Comparison of ENCODE assay signal across 19 mouse cellular contexts in genomic region chr16:25970720-25971119, GRCm38 (mm10).
A peak's percentile ranks its signal among the peaks of the same experiment; 100 is the strongest.
DNase-seq lines count a peak whose midpoint lies in the region; ATAC-seq and TF ChIP-seq lines count a peak whose summit lies in the region.
"Had no signal": no experiment of that assay in that cellular context is flagged by ENCODE, and none has a peak within 500 bp of the region (broad histone marks: within the 10 kb centered on the region; RNA-seq: fewer than 3 reads in every experiment).

No protein-coding gene starts in this region.

- peak; percentile 44 for DNase-seq in CH12.LX (ENCODE audit: extremely low read depth)
- no peak for DNase-seq in Patski (ENCODE audit: low read depth, low spot score)
- peak; percentile 1 for DNase-seq in induced T-regulatory cell, adult 2 months (ENCODE audit: low read depth)
- DNase-seq in adrenal gland, postnatal 14 days: no peak
- DNase-seq in layer of hippocampus, postnatal 36 days: no peak
- DNase-seq: adrenal gland, adult 2 months; adrenal gland, adult 8-10 months; adrenal gland, postnatal 10 days; adrenal gland, postnatal 25 days; adrenal gland, postnatal 36 days; B cell, adult 2 months; cerebellum, adult 11 months; cerebellum, adult 11-12 months; cerebellum, adult 18-20 months; cerebellum, adult 2 months; cerebellum, adult 8-10 months; cerebellum, adult 9-10 months had no signal

- H3K36me3 ChIP-seq in CH12.LX (replicated peaks in 1 of 2; ENCODE audit: control insufficient read depth in 1 of 2, insufficient read depth in 1 of 2, low read length in 1 of 2): no peaks in the 10 kb centered on the region
- no peaks in the 10 kb centered on the region for H3K36me3 ChIP-seq in midbrain, embryonic 16.5 days (ENCODE audit: control insufficient read depth, insufficient read depth, low read length)
- H3K36me3 ChIP-seq: G1E had no signal

- POLR2A ChIA-PET in Patski (lab: Charles Lee): no interaction called here

- CTCF ChIA-PET in Patski (lab: Charles Lee): interaction anchor here (1.0 to 2.4 kb wide), 5 partner anchors 11 to 477 kb away, joined by 3 to 11 read pairs (median 4); no protein-coding TSS in a partner anchor

- peak; percentile 86 for ATAC-seq in Patski
- ATAC-seq in midbrain, embryonic 16.5 days: no peak

- dilution Hi-C loops in CH12.LX (cut with MboI; ENCODE audit: extremely low pct_ligation_motif_present, extremely low pct_unique_long_range_greater_than_20kb, low sequenced_read_pairs): no loop called here

- peaks cover 9 to 43% of the 10 kb centered on the region in 2 experiments for H3K4me1 ChIP-seq in CH12.LX (ENCODE audit: control insufficient read depth in 1 of 2, insufficient read depth in 2 of 2)
- H3K4me1 ChIP-seq in midbrain, embryonic 16.5 days (ENCODE audit: control insufficient read depth, insufficient read depth, low read length): no peaks in the 10 kb centered on the region

- TF ChIP-seq CTCF in CH12.LX (conservative IDR thresholded peaks at IDR 0.05 in 1 of 2, IDR thresholded peaks at IDR 0.05 in 1 of 2; ENCODE audit: low read depth in 2 of 2, low read length in 2 of 2) (no peak), Patski (IDR thresholded peaks at IDR 0.05) (no peak)

- H3K9me3 ChIP-seq in CH12.LX (replicated peaks; ENCODE audit: low read length): no peaks in the 10 kb centered on the region
- no peaks in the 10 kb centered on the region for H3K9me3 ChIP-seq in midbrain, embryonic 16.5 days (replicated peaks; ENCODE audit: control insufficient read depth, low read length, poor library complexity, severe bottlenecking)

- no peaks in the 10 kb centered on the region for H3K79me2 ChIP-seq in CH12.LX (replicated peaks; ENCODE audit: control insufficient read depth, extremely low read depth, insufficient read depth, poor library complexity, severe bottlenecking)

- H3K9ac ChIP-seq in CH12.LX (ENCODE audit: insufficient read depth, low read depth): no peak overlapping the region
- H3K9ac ChIP-seq in midbrain, embryonic 16.5 days (ENCODE audit: low read depth, low read length): no peak overlapping the region

- TF ChIP-seq RAD21 in CH12.LX (IDR thresholded peaks at IDR 0.05; ENCODE audit: low read depth, low read length): no peak

- 88% methylated on average over 5 of the region's 5 CpGs for WGBS in midbrain, embryonic 16.5 days

- H3K4me3 ChIP-seq in CH12.LX (replicated peaks in 1 of 3; ENCODE audit: low read depth in 2 of 3, low read length in 2 of 3, poor library complexity in 1 of 3): no peak overlapping the region
- no peak overlapping the region for H3K4me3 ChIP-seq in midbrain, embryonic 16.5 days (ENCODE audit: low read depth, low read length)

- TF ChIP-seq POLR2A in CH12.LX (IDR thresholded peaks at IDR 0.05; ENCODE audit: low read depth, low read length): no peak

- TF ChIP-seq EP300 in CH12.LX (IDR thresholded peaks at IDR 0.05; ENCODE audit: low read length): no peak

- in situ Hi-C loops in CH12.LX (cut with MboI; ENCODE audit: low pct_ligation_motif_present, low pct_unique_long_range_greater_than_20kb, low sequenced_read_pairs) (loop anchor here (25.0 kb wide), 1 partner anchor 542 kb away; no protein-coding TSS in a partner anchor), Patski (cut with MboI; ENCODE audit: low pct_unique_long_range_greater_than_20kb) (loop anchor here (25.0 kb wide), 1 partner anchor 1167 kb away; no protein-coding TSS in a partner anchor)

- H3K27me3 ChIP-seq in CH12.LX (replicated peaks) (peaks cover 2% of the 10 kb centered on the region), Patski (no peaks in the 10 kb centered on the region)
- no peaks in the 10 kb centered on the region for H3K27me3 ChIP-seq in midbrain, embryonic 16.5 days (ENCODE audit: control insufficient read depth, insufficient read depth, low read depth, low read length)

- H3K4me2 ChIP-seq in CH12.LX (ENCODE audit: insufficient read depth, low read depth, poor library complexity, severe bottlenecking): peak overlapping the region; percentile 79
- H3K4me2 ChIP-seq in midbrain, embryonic 16.5 days (ENCODE audit: low read length): no peak overlapping the region

- no peak overlapping the region for H3K27ac ChIP-seq in CH12.LX (ENCODE audit: insufficient read depth, low read depth)
- H3K27ac ChIP-seq in midbrain, embryonic 16.5 days (ENCODE audit: low read length): no peak overlapping the region

TF ChIP-seq in CH12.LX, 34 proteins besides CTCF, POLR2A, EP300 and RAD21:
- TF ChIP-seq JUND (conservative IDR thresholded peaks at IDR 0.05; ENCODE audit: low read depth, low read length) (no peak), E2F4 (IDR thresholded peaks at IDR 0.05; ENCODE audit: insufficient replicate concordance, low read depth, low read length) (no peak), USF1 (IDR thresholded peaks at IDR 0.05; ENCODE audit: low read depth, low read length) (no peak), ELF1 (IDR thresholded peaks at IDR 0.05; ENCODE audit: low read depth, low read length) (no peak), TCF12 (IDR thresholded peaks at IDR 0.05; ENCODE audit: low read depth, low read length) (no peak), ZNF384 (IDR thresholded peaks at IDR 0.05; ENCODE audit: low read depth, low read length) (no peak), MAFK (IDR thresholded peaks at IDR 0.05; ENCODE audit: insufficient replicate concordance, low read length) (no peak), CHD1 (IDR thresholded peaks at IDR 0.05; ENCODE audit: low read depth, low read length) (no peak), NRF1 (IDR thresholded peaks at IDR 0.05; ENCODE audit: low read depth, low read length) (no peak), IRF4 (IDR thresholded peaks at IDR 0.05; ENCODE audit: low read depth, low read length) (no peak), SMC3 (IDR thresholded peaks at IDR 0.05; ENCODE audit: low read depth, low read length) (no peak), MXI1 (IDR thresholded peaks at IDR 0.05; ENCODE audit: low read depth, low read length) (peak; percentile 52; the same call in 1 of the 2 replicates), MAX (IDR thresholded peaks at IDR 0.05; ENCODE audit: low read length) (peak; percentile 15; the same call in 1 of the 2 replicates), MAZ (IDR thresholded peaks at IDR 0.05; ENCODE audit: low read depth, low read length) (no peak), USF2 (conservative IDR thresholded peaks at IDR 0.05; ENCODE audit: low read depth, low read length) (no peak), PAX5 (IDR thresholded peaks at IDR 0.05; ENCODE audit: low read length) (no peak), MYC (IDR thresholded peaks at IDR 0.05; ENCODE audit: low read depth, low read length) (0 out of 2 replicates have a peak, but pooled peaks have one; percentile 4), POLR2AphosphoS2 (IDR thresholded peaks at IDR 0.05; ENCODE audit: low read depth, low read length) (no peak)

Comparison
In these comparisons a context has a peak if more than half of its experiments do, and no peak if none do; other contexts are left out.
1. DNase-seq: peak in CH12.LX (single experiment) and induced T-regulatory cell, adult 2 months (single experiment); none in Patski (single experiment), adrenal gland, postnatal 14 days (single experiment) and layer of hippocampus, postnatal 36 days (0 of 2).